Mouse (Mus musculus) heart, postnatal 36 days (tissue): ENCODE measurements at regions not wholly inside any gene's neighbourhood (a gene's known extent, or its start where the extent isn't known, plus 50 kb on each side); places are given as distances from the start of the nearest gene placed in this dataset.

Experiments used
- DNase-seq, 2 experiments: peaks; one replicate each; pipeline ENCODE4 v3.0.0; 2021 to 2022
- intact Hi-C: fragments of 180-260 bp; cut with DNase I; formaldehyde crosslinking; loops from one replicate; pipeline ENCODE4 v1.15.1; 2025

DNA sequence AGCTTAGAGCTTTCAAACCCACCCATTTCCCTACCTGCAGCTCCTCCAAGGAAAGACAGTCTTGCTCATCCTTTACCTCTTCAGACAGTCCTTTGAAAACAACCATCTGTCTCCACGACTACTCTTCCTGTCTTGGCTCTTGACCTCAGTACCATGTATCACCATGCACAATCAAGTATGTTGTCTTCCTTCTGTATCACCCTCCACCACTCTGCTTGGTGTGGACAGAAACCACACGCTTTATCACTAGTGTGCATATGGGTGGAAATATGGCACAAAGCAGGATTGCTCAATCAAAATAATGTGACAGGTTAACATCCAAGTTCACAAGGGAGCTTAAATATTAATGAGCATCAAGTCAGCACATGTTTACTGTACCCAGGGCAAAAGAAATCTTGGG, 280.1 kb upstream of the Cdyl start:
- no peak for DNase-seq
- intact Hi-C loops = no loop called here

DNA sequence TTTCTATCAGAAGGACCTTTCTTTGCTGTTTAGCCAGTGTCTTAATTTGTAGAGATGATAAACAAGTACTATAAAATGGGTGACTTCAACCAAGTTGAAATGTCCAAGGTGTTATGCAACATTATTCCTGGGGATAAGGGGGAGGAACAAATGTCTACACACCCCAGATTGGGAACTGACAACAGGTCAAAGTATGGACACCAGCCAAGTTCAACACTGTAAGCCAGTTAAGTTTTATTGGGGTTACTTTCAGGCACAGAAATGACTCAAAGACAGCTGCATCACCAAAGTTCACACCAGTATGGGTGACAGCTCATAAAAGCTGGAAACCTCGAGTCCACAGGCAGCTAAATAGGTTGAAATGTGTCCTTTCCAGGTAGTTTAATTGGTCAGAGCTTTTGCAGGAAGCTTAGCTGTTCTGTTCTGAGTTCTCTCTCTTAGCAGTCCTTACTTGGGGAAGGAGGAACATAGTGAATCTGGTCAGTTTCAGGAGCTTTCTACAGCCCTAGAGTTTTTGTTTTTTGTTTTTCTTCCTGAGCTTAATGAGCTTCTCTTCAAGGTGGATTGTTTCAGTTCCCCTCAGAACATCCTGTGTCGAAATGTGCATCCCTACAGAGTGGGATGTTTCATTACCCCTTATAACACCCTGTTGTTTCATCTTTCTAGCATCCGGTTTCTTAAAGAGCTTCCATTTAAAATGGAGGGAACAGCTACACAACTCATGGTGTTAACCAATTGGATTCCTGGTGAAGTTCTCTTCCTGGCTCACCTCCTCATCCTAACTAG, 279.2 kb upstream of the Cdyl start:
- intact Hi-C loops = loop anchor here (5.0 kb wide), 1 partner anchor 222 kb away; no protein-coding TSS in a partner anchor

DNA sequence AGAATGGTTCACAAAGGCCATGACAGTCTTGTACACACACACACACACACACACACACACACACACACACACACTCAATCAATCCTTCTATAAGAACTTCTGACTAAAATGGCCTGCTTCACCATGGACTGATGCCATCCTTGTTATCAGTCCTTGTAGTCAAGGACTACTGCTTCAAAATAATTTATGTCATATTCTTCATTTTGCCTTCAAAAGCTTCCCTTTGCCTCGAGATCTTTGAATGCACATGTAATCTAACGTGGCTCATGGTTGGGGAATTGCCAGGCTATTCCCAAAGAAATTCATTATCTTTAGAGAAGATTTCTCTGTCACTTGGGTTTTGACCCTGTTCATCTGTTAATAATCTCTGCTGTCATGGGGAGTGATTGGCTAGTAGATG, 278.0 kb upstream of the Cdyl start:
- intact Hi-C loops = loop anchor here (5.0 kb wide), 1 partner anchor 221 kb away; no protein-coding TSS in a partner anchor
- DNase-seq = no peak

More for the DNA sequence above, 279.2 kb upstream of the Cdyl start:
- DNase-seq = no peak

DNA sequence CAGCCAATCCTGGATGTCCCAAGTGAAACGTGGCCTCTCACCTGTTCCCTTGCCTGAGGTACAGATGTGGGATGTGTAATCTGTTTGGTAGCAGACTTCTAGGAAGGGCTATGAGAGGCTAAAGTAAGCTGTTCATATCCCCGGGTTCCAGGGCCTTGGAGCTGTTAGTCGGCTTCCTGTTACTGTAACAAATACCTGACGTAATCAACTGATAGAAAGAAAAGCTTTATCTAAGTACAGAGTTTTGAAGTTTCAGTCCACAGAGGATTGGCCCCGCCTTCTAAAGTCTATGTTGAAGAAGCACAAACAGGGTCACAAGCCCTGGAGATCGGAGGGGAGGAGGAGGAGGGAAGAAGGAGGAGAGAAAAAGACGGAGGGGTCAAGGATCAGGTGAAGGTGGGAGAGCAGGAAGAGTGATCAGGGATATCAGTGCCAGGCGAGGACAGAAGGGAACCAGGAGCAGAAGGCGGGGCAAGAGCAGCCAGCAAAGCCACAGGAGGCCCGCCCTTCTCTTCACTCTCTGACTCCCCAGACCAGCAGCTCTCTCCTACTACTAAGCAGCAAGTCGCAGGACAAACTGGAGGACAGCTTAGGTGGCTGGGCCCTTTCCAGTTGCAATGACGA, 276.5 kb upstream of the Cdyl start:
- DNase-seq = no peak
- intact Hi-C loops = loop anchor here (5.0 kb wide), 1 partner anchor 219 kb away; no protein-coding TSS in a partner anchor

DNA sequence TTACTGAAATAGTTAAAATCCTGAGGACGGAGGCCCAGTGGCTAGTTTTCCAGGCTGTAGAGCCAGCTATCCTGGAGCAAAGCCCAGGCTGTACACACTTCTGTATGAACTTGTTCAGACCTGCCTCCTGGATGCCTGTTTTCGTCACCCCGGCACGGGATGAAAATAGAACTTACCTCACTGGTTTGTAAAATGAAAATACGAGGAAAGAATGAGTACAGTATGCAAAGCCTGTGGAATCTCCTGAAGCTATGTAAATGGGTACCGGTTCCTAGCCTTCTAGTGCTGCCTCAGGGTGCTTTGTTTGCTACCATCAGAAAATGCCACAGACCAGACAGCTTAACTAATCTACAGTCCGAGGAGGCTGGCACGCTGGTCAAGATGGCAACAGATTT, 276.0 kb upstream of the Cdyl start:
- intact Hi-C loops = loop anchor here (5.0 kb wide), 1 partner anchor 219 kb away; no protein-coding TSS in a partner anchor
- peak; percentile 28 to 53 for DNase-seq

DNA sequence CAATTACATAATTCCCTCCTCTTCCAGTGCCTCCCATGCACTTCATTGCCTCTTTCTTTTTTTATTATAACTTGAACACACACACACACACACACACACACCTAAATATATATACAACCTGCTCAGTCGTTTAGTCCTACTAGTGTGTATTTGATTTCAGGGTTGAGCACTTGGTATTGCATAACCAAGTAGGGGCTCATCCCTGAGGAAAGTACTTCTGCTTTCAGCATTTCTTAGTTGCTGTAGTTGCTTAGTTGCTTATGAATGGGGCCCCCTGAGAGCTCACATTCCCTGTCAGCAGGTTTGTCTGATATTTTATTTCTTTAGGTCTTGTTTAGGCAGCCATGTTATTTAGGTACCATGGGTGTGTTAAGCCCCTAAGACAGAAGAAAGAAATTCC, 271.3 kb upstream of the Cdyl start:
- no peak for DNase-seq
- intact Hi-C loops = no loop called here

DNA sequence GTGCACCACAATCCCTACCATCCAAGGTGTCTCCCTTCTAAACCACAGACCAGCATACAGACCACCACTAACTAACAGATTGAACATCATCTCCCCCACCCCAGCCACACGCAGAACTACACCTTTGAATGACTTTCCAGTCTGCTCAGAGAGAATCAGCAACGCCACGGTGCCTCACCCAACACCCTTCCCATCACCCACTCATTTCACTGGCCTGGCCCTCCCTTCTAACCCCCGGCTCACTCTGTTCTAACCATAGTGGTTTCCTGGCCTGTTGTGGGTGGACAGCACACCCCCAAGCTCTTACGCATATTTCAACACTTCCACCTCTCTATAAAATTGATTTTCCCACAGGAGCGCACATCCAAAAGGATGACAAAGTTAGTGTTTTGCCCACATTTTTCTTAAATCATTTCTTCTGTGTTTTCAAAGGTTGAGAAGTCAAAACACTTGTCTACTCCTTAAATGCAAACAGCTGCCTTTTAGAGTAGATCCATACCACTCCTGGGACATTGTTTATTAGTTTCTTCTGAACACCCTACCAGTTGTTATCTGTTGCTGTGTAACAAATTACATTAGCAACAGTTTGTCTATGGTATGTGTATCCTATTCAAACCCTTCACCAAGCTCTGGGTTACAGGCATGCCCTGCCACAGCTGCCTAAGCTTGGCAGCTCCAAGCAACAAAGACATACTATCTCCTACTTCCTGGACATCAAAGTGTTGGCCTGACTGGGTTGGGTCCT, 269.7 kb upstream of the Cdyl start:
- no peak for DNase-seq
- intact Hi-C loops = no loop called here

DNA sequence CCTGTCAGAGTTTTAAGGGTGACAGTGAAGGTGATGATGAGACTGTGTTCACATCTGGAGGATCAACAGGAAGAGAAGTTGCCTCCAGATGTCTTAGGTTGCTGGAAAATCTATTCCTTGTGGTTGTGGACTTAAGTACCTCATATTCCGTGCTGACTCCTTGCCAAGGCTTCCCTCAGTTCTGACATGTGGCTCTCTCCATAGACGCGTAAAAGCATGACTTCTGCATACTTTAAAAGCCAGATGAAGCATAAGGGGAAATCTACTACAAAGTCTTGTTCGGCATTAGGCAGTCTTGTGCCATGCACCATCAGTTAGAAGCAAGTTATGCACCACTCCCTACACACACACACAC, 269.1 kb upstream of the Cdyl start:
- intact Hi-C loops = no loop called here
- DNase-seq = no peak

DNA sequence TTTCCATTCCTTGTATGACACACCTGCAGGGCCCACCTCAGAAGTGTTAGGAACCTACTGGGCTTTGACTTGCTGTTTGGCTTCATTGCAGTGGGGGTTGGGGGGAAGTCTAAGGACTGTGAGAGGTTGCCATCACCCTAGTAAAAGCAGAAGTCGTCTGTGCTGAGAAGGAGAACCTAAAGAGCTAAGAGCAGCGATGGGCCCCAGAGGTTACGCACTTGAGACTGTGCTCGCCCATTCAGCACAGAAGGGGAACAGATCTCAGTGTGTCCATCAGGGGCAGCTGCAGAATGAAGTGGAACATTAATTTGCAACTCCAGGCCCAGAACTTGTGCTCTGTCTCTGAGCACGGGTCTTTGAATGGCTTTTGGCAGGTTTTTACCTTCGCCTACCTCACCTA, 267.5 kb upstream of the Cdyl start:
- DNase-seq = no peak
- intact Hi-C loops = no loop called here

DNA sequence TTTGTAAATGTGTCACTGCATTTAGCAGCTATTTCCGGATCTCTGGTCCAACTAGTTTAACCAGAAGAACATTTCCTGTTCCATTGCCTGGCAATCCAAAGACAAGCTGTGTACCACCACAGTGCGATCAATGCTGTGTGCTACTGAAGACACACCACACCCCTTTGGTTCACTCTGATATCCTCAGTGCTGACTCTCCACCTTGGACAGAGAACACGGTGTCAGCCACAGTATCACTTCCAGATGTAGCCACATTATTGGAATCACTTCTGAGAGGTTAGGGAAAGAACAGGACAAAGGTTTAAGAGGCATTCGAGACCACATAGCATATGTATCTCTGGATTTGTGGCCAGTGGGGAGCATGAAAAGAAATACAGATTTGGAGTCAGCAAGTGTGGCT, 264.4 kb upstream of the Cdyl start:
- intact Hi-C loops = no loop called here
- DNase-seq = no peak

DNA sequence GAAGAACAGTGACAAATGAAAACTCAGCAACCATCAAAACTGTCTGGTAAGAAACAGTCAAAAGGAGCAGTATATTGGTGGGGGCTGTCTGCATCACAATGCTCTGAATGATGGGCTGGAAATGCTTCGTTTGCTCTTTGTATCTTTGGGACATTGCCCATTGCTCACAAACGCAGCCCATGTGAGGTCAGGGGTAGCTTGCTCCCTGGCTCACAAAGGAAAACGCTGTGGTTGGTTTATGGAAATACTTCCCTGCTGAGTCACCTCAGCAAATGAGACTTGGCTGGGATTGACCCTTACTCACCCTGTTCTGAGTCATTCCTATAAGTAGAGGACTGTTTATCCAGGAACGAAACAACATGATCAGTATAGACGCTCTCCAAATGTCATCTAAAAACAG, 264.0 kb upstream of the Cdyl start:
- intact Hi-C loops = no loop called here
- DNase-seq = peak in 1 of 2 experiments; percentile 18

DNA sequence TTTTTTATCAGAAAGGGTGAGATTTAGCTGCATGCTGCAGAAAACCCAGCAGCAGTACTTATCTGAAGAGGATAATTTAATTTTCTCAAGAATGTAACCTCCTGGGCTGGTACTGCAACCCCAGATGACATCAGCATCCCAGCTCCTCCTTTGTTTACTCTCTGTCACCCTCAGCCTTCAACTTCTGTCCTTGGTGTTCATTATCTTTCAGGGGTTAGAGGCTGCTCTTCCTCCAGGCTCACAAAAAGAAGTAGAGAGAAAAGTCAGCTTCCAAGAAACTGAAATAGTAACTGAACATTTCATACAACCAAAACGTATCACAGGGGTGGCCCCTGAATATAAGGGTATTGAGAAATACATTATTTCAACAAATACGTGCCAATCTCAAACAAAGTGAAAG, 262.5 kb upstream of the Cdyl start:
- intact Hi-C loops = no loop called here
- DNase-seq = no peak

DNA sequence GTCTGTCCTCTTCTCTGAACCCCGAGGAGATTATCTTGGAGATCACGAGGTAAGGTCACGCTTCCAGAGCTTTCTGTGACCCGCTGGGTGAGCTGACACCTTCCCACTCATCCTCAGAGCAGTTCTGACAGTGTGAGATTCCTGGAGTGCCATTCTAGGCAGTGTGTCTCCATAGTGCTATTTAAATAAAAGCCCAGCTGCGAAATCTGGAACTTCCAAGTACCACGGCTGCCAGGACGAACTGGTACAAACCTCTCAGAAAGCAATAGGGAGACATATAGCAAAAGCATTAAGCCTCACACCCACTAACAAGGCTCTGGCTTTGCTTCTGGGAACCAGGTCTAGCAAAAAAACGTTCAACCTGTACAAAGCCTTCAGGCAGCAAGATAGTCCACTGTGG, 261.4 kb upstream of the Cdyl start:
- intact Hi-C loops = no loop called here

DNA sequence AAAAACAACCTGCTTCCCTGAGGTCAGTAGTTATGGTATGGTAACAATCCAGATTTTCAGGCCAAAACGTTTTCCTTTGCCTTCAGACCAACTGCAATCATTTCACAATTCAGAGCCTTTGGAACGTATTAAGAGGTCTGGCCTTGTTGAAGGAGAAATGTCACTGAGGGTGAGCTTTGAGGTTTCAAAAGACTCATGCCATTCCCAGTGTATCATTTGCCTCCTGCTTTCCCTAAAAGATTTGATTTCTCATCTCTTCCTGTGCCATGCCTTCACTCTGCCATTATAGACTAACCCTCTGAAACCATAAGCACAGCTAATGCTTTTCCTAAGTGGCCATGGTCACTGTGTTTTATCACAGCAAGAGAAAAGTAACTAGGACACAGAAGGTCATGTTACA, 256.8 kb upstream of the Cdyl start:
- intact Hi-C loops = no loop called here

More for the DNA sequence above, 261.4 kb upstream of the Cdyl start:
- no peak for DNase-seq

DNA sequence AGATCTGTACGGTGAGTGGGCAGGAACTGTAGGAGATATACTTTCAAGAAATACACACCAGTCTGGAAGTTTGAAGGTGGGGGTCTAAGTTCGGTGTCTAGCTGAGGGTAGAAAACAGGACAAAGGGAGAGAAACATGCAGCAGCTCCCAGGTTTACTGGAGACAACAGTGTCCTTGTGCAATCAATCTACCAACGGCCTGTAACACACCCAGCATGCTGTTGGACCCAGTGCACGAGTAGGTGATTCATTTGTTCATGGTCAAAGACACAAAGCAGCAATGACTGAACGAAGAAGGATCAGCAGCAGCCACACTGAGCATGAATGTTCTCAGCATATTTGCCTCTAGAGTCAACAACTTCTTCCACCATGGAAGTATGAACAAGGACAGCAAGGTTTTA, 255.2 kb upstream of the Cdyl start:
- no peak for DNase-seq
- intact Hi-C loops = no loop called here

More for the DNA sequence above, 256.8 kb upstream of the Cdyl start:
- no peak for DNase-seq

DNA sequence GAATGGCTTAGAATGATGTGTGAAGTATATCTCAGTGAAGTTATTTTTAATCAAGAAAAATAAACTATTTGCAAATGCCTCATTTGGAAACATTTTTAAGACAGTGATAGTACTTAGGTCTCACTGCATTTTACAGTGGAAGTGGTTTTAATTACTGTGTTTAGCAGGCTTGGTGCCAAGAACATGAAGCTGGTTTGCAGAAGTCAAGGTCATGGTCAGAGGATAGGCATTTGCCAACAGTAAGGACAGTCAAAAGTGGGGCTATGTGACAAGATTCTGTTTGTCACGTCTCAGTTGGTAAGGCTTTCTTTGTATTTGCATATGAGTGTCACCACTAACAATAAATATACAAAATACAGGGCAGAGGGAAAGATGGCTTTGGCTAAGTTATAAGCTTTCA, 254.2 kb upstream of the Cdyl start:
- intact Hi-C loops = no loop called here
- DNase-seq = no peak

DNA sequence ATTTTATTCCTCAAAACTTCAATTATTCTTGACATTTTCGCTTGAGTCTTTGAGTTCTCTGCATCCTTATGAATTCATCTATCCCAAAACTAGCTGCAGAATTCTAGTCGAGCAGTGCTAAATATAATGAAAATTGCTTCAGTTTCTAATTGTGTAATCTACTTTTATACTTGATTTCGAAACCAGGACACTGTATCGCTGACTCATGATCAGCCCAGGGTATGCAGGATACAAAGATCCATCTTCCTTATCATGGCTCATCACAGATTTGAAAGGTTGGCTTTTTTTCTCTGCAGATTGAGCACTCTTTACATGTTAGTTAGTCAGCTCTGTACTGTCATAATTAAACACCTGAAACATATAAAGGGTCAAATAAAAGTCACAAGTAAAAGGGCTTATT, 242.1 kb upstream of the Cdyl start:
- intact Hi-C loops = no loop called here
- no peak for DNase-seq

DNA sequence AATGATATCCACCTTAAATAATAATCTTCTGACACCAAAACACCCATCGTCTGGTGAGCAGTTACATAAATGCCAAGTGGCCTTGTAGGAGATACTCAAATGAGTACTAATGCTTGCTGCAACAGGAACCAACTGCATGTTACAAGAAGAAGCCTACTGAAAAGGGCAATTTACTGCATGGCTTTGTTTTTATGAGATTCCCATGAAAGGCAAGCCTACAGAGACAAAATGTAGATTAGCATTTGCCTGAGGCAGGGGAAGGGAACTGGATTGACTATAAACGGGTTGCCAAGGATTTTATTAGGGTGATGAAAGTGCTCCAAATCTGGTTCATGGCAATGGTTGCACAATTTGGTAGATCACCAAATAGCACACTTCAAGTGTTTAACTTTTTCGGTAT, 239.6 kb upstream of the Cdyl start:
- intact Hi-C loops = no loop called here
- DNase-seq = no peak

DNA sequence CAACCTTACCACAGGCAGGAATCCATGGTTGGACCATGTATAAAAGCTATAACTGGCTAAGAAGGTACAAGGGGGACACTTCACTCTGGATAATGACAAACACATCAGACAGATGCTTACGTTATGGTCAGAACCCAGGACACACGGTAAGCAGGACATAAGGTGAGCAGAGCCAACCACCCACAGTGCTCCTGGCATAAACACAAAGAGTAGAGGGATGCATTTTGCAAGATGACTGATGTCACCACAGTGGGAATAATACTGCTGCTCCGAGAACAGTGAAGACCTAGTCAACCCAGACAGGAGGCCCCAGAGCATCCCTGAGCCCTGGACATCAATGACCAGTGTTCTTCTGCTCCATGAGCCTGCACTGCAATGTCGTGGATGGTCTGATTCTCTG, 233.6 kb upstream of the Cdyl start:
- DNase-seq = no peak
- intact Hi-C loops = no loop called here

DNA sequence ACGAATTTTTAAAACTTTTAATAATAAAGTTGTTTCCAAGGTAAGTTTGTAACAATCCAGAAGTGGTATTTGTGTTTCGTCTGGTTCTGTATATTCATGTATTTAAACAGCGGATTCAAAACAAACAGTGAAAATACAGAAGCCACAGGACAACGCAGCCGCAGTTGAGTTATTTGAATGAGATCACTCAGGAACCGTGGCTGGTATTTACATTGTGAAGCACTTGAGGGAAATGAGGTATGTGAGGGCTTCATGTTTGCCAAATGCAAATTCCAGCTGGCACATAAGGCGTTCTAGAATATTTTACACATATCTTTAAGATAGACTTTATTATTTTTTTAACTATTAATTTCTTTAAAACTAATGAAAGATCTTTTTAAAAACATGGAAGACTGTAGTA, 224.5 kb upstream of the Cdyl start:
- DNase-seq = no peak
- intact Hi-C loops = no loop called here

DNA sequence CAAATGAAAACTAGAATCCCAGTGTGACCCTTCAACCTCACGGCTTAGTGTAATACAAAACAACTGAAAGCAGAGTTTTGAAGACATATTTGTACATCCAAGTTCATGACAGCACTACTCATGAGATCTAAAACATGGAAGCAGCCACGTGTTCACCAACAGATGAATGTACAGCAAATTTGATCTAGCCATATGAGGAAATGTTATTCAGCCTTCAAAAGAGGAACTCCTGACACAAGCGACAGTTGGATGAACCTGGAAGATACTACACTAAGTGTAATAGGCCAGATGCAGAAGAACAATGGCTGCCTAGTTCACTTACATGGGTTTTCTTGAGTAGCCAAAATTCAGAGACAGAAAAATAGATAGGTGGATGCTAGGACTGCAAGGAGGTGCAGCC, 212.0 kb upstream of the Cdyl start:
- DNase-seq = no peak
- intact Hi-C loops = no loop called here

DNA sequence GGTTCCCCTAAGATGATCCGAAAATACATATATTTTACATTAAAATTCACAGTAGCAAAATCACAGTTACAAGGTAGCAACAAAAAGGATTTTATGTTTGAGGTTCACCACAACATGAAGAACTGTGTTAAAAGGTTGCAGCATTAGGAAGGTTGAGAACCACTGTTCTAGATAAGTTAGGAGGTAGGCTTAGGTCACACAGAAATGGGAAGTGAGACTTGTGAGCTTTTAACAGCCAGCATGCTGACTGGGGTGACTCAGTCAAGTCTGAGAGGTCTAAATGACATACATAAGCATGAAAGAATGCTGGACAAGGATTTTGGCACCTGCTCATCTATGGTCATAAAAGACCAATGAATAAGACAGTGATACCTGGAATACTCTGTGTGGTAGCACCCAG, 207.2 kb upstream of the Cdyl start:
- intact Hi-C loops = no loop called here
- no peak for DNase-seq
